Mouse (Mus musculus) spleen, adult 2 months (tissue): ENCODE measurements around the gene Gm44502.

Source experiments
- CTCF ChIP-seq: fragments of 200-500 bp; IDR thresholded peaks from 2 replicates; pipeline ENCODE4 v1.5.1; 2011; ENCODE audit warnings: mild to moderate bottlenecking, inconsistent platforms; ENCODE audit not compliant: insufficient read depth, insufficient read length, insufficient replicate concordance; ENCODE audit errors: extremely low read depth
- POLR2A ChIP-seq: fragments of 200-500 bp; IDR thresholded peaks from 2 replicates; pipeline ENCODE4 v1.6.1; 2011; ENCODE audit warnings: low read depth, low read length, inconsistent platforms

DNA sequence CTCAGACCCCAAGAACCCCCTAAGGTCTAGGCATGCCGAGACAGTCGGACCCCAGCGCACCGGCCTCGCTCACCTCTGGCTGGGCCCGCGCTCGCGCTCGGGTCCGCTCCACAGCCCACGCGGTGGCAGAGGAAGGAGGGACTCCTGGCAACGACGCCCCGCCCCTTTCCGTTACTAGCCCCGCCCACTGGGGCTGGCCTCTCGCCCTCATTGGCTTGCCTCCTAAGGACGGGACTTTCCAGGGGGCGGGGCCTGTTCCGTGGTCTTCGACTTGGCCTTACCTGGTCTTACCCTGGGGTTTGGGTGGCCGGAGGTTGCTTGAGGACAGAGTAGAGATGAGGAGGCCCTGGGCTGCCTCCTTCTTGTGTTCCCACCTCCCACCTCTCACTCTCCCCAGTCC lies 19.4 kb downstream of the Gm44502 start, which contains the start of gene Syce3:
- TF ChIP-seq POLR2A (no peak), CTCF (no peak)
